Mouse (Mus musculus) small intestine, adult 2 months (tissue): Measurements from ENCODE around the gene Selenom.

Source experiments
- CTCF ChIP-seq: fragments of 200-500 bp; IDR thresholded peaks from 2 replicates; pipeline ENCODE4 v1.5.1; 2012; ENCODE audit warnings: low read depth, mild to moderate bottlenecking, control low read depth, inconsistent platforms, low read length, moderate library complexity, mixed read lengths; ENCODE audit not compliant: insufficient replicate concordance, insufficient read length; ENCODE audit errors: extremely low read depth
- POLR2A ChIP-seq: fragments of 200-500 bp; IDR thresholded peaks from 2 replicates; pipeline ENCODE4 v1.6.1; 2012; ENCODE audit warnings: low read depth, mild to moderate bottlenecking, control low read depth, inconsistent platforms, low read length, moderate library complexity

- TF ChIP-seq CTCF, result no peak
- no peak for TF ChIP-seq POLR2A
Measured at GRCm38 (mm10) chr11:3554976-3555375, 40.5 kb downstream of the Selenom start.
